Mouse (Mus musculus) embryonic facial prominence, embryonic 15.5 days (tissue): Measurements from ENCODE around the gene Mef2d. TPM values are rescaled to one million over a fixed set of nuclear protein-coding genes. Genes with fewer than 3 reads are reported as not detected.

Experiments used
- ATAC-seq: fragments of 200-750 bp; cut with Nextera tagmentation; 2 replicates; pipeline ENCODE4 v1.8.0; 2017; ENCODE audit warnings: low read depth, moderate TSS enrichment; ENCODE audit not compliant: insufficient number of reproducible peaks, low FRiP score, low TSS enrichment
- H3K27ac ChIP-seq: fragments of 300-500 bp; sonication (generic); replicated peaks from 2 replicates; pipeline ENCODE4 v1.5.1; 2015; ENCODE audit warnings: mild to moderate bottlenecking, inconsistent platforms
- H3K27me3 ChIP-seq: fragments of 300-500 bp; sonication (generic); 2 replicates; pipeline ENCODE4 v1.6.1; 2015; ENCODE audit warnings: inconsistent platforms
- H3K36me3 ChIP-seq: fragments of 300-500 bp; sonication (generic); 2 replicates; pipeline ENCODE4 v1.6.1; 2015; ENCODE audit warnings: mild to moderate bottlenecking, inconsistent platforms
- H3K4me1 ChIP-seq: fragments of 300-500 bp; sonication (generic); 2 replicates; pipeline ENCODE4 v1.6.1; 2015; ENCODE audit warnings: inconsistent platforms
- H3K4me2 ChIP-seq: fragments of 300-500 bp; sonication (generic); replicated peaks from 2 replicates; pipeline ENCODE4 v1.6.1; 2015; ENCODE audit warnings: mild to moderate bottlenecking, inconsistent platforms
- H3K4me3 ChIP-seq: fragments of 300-500 bp; sonication (generic); replicated peaks from 2 replicates; pipeline ENCODE4 v1.5.1; 2015; ENCODE audit warnings: mild to moderate bottlenecking, inconsistent platforms
- H3K9ac ChIP-seq: fragments of 300-500 bp; sonication (generic); 2 replicates; pipeline ENCODE4 v1.6.1; 2015; ENCODE audit warnings: inconsistent platforms
- H3K9me3 ChIP-seq: fragments of 300-500 bp; sonication (generic); replicated peaks from 2 replicates; pipeline ENCODE4 v1.6.1; 2016; ENCODE audit warnings: inconsistent platforms
- WGBS: fragments of 180-500 bp; shearing (Covaris S2); methylation state at CpG from one replicate; pipeline ENCODE4 v1.1.7; 2015; 5-methylcytosine and 5-hydroxymethylcytosine counted together
- polyA plus RNA-seq: library from polyadenylated mRNA; unstranded; fragments of >200 nt; fragmentation: Nextera tagmentation; extraction: Ambion mirVana; gene quantifications from 2 replicates; pipeline ENCODE4 v1.2.1, GENCODE M21; 2015

Mef2d gene
- polyA plus RNA-seq, 1 experiment from 2014 or later = 31.1 TPM

DNA sequence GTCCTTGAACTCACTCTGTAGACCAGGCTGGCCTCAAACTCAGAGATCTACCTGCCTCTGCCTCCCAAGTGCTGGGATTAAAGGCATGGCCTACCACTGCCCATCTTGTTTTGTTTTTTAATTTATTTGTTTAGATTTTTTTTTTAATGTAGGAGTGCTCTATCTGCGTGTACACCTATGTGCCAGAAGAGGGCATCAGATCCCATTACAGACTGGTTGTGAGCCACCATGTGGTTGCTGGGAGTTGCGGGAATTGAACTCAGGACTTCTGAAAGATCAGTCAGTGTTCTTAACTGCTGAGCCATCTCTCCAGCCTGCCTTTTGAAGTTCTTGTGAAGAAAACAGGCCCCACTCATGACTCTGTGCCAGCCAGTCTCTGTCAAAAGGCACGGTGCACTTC is 44.3 kb downstream of the Mef2d start:
- Histone ChIP-seq H3K36me3 (no peaks in the 10 kb centered on the region), H3K9me3 (no peaks in the 10 kb centered on the region), H3K27me3 (peaks cover 19% of the 10 kb centered on the region), H3K27ac (no peak overlapping the region), H3K4me3 (no peak overlapping the region), H3K4me1 (no peaks in the 10 kb centered on the region), H3K9ac (no peak overlapping the region), H3K4me2 (no peak overlapping the region)
- ATAC-seq = no peak
- WGBS = 63% methylated on average over 3 of the region's 3 CpGs

- H3K27ac ChIP-seq = no peak overlapping the region
- no peak overlapping the region for H3K4me3 ChIP-seq
- no peaks in the 10 kb centered on the region for H3K9me3 ChIP-seq
- no peak overlapping the region for H3K4me2 ChIP-seq
- H3K27me3 ChIP-seq = peaks cover 53% of the 10 kb centered on the region
- 23% methylated on average over 3 of the region's 3 CpGs for whole genome bisulfite sequencing
- H3K4me1 ChIP-seq = no peaks in the 10 kb centered on the region
- no peak for ATAC-seq
- no peak overlapping the region for H3K9ac ChIP-seq
- no peaks in the 10 kb centered on the region for H3K36me3 ChIP-seq
Observed at GRCm38 (mm10) chr3:88191146-88191545, 49.0 kb downstream of the Mef2d start.

- WGBS = 25% methylated on average over 9 of the region's 9 CpGs
- no peak overlapping the region for H3K9ac ChIP-seq
- no peaks in the 10 kb centered on the region for H3K9me3 ChIP-seq
- no peak overlapping the region for H3K27ac ChIP-seq
- no peak overlapping the region for H3K4me3 ChIP-seq
- peaks cover 61% of the 10 kb centered on the region for H3K27me3 ChIP-seq
- no peaks in the 10 kb centered on the region for H3K36me3 ChIP-seq
- H3K4me1 ChIP-seq = no peaks in the 10 kb centered on the region
- ATAC-seq = no peak
- H3K4me2 ChIP-seq = no peak overlapping the region
Observed at GRCm38 (mm10) chr3:88191820-88192616, 49.8 kb downstream of the Mef2d start.

GRCm38 (mm10) chr3:88197741-88198504 is 55.8 kb downstream of the Mef2d start:
- Histone ChIP-seq H3K4me3 (no peak overlapping the region), H3K9me3 (no peaks in the 10 kb centered on the region), H3K36me3 (no peaks in the 10 kb centered on the region), H3K4me1 (peaks cover 10% of the 10 kb centered on the region), H3K4me2 (no peak overlapping the region), H3K9ac (no peak overlapping the region), H3K27ac (no peak overlapping the region), H3K27me3 (peaks cover 93% of the 10 kb centered on the region)
- no peak for ATAC-seq
- WGBS = 6% methylated on average over 10 of the region's 10 CpGs

DNA sequence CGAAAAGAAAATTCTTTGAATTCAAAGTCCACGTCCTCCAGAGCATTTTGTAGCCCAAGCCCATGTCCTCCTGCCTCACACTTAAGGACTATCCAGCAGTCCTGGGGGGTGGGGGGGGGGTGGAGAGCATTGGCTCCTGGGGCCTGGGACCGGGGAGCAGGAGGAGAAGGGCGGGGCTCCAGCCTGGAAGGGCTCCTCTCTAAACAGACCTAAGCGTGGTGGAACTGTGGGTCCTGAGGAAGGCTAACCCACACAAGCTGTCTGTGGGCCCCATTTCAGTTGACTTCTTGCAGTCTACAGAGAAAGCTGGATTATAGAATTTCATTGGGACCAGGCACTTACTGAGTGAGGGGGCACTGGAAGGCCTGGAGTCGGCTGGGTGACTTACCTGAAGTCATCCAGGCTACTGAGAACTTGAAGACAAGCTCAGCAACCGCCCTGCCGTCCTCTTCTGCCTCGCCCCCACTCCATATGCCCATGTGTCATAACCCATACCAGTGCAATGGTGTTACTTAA is 56.4 kb downstream of the Mef2d start:
- no peak for ATAC-seq
- Histone ChIP-seq H3K4me3 (no peak overlapping the region), H3K36me3 (no peaks in the 10 kb centered on the region), H3K9ac (no peak overlapping the region), H3K27ac (no peak overlapping the region), H3K27me3 (peaks cover 93% of the 10 kb centered on the region), H3K9me3 (no peaks in the 10 kb centered on the region), H3K4me1 (peaks cover 10% of the 10 kb centered on the region), H3K4me2 (no peak overlapping the region)
- WGBS = 3% methylated on average over 9 of the region's 9 CpGs

DNA sequence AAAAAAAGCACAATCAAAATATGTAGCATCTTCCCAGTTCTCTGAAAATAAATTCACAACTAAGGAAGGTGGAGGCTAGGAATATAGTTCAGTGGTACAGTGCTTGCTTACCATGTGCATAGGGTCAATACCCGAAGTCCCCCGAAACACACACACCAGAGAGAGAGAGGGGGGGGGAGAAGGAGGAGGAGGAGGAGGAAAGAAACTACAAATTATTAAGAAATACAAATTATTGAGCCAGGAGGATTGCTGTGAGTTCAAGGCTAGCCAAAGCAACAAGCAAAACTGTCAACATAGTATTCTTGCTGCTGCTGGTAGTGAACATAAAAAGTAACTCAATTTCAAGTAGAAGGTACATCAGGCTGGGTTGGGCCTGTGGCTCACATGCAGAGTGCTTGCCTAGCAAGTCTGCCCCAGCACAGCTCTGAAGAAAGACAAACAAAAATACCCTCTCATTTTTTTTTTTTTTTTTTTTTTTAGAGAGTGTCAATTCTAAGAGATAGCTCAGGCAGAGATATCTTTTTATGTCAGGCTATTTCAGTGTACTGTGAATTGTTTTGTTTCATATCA is 57.5 kb downstream of the Mef2d start:
- Histone ChIP-seq H3K4me2 (no peak overlapping the region), H3K27me3 (peaks cover 94% of the 10 kb centered on the region), H3K9ac (no peak overlapping the region), H3K4me1 (peaks cover 10% of the 10 kb centered on the region), H3K4me3 (no peak overlapping the region), H3K36me3 (no peaks in the 10 kb centered on the region), H3K9me3 (no peaks in the 10 kb centered on the region), H3K27ac (no peak overlapping the region)
- 14% methylated on average over 2 of the region's 2 CpGs for WGBS
- no peak for ATAC-seq

DNA sequence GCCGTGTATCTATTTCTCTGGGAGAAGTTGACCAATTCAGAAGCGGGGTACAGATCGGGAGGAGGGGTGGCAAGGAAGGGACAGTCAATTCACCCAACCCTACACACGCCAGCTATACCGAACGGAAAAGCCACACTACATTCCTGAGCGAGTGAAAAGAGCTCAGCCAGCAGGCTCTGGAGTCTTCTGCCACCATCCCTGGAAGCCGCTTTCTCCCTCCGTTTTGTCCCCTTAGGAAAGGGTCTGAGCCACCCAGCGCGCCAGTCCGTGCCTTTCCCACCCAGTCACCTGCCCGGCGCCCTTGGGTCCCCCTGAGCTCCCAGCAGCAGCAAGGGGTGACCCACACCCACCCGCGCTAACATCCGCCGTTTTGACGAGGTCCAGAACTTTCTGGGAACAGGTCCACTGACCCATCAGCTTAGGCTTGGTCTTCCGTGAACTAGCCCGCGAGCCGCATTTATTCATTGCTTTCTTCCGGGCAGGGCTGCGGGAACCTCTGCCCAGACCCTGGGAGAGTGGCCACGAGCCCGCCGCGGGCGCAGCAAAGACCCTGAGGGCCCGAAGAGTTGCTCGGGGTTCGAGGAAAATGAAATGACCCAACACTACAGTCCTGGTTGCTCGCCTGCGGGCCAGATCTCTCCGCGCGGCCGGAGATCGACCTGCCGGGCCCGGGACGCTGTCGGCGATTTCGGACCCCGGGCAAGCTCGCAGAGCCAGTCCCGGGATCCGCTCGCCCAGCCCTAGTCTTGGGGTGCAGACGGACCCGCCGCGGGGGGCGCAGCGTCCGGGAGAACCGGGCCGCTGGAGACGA is 58.2 kb downstream of the Mef2d start:
- Histone ChIP-seq H3K9me3 (no peaks in the 10 kb centered on the region), H3K4me2 (peak overlapping the region; percentile 48), H3K36me3 (no peaks in the 10 kb centered on the region), H3K27me3 (peaks cover 97% of the 10 kb centered on the region), H3K9ac (no peak overlapping the region), H3K4me3 (peak overlapping the region; percentile 35), H3K4me1 (peaks cover 10% of the 10 kb centered on the region), H3K27ac (no peak overlapping the region)
- WGBS = under 1% methylated on average over 61 of the region's 61 CpGs
- no peak for ATAC-seq

DNA sequence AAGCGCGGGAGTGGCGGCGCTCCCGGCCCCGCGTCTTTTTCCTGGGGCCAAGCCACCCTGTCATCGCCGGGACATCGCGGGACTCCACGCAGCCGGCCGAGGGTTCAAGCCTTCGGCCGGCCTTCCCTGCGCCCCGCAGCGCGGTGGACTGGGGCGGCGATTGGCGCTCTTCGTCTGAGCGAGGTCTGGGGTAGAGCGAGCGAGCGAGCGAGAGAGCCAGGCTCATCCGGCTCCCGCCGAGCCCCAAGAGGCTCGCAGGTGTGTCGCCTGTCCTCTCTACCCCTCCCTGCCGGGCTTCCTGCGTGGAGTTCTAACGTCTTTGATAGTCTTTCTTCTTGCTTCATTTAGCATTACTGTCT is 58.8 kb downstream of the Mef2d start:
- H3K4me2 ChIP-seq = peak overlapping the region; percentile 48
- no peak for ATAC-seq
- no peak overlapping the region for H3K9ac ChIP-seq
- H3K36me3 ChIP-seq = no peaks in the 10 kb centered on the region
- H3K9me3 ChIP-seq = no peaks in the 10 kb centered on the region
- peaks cover 97% of the 10 kb centered on the region for H3K27me3 ChIP-seq
- H3K4me3 ChIP-seq = peak overlapping the region; percentile 35
- H3K27ac ChIP-seq = no peak overlapping the region
- H3K4me1 ChIP-seq = peaks cover 10% of the 10 kb centered on the region
- under 1% methylated on average over 37 of the region's 37 CpGs for WGBS

- Histone ChIP-seq H3K9me3 (no peaks in the 10 kb centered on the region), H3K4me1 (peaks cover 10% of the 10 kb centered on the region), H3K27ac (no peak overlapping the region), H3K4me3 (no peak overlapping the region), H3K27me3 (peaks cover 99% of the 10 kb centered on the region), H3K9ac (no peak overlapping the region), H3K4me2 (no peak overlapping the region), H3K36me3 (no peaks in the 10 kb centered on the region)
- WGBS = 8% methylated on average over 5 of the region's 5 CpGs
- ATAC-seq = no peak
Observed at GRCm38 (mm10) chr3:88201640-88202039, 59.5 kb downstream of the Mef2d start.

- WGBS = 5% methylated on average over 6 of the region's 6 CpGs
- H3K27me3 ChIP-seq = peaks cover 99% of the 10 kb centered on the region
- H3K4me1 ChIP-seq = peaks cover 10% of the 10 kb centered on the region
- no peak overlapping the region for H3K9ac ChIP-seq
- H3K27ac ChIP-seq = no peak overlapping the region
- H3K36me3 ChIP-seq = no peaks in the 10 kb centered on the region
- no peak overlapping the region for H3K4me2 ChIP-seq
- no peaks in the 10 kb centered on the region for H3K9me3 ChIP-seq
- H3K4me3 ChIP-seq = no peak overlapping the region
- ATAC-seq = no peak
Observed at GRCm38 (mm10) chr3:88202986-88203385, 60.8 kb downstream of the Mef2d start.

GRCm38 (mm10) chr3:88203456-88203855 is 61.3 kb downstream of the Mef2d start:
- H3K27ac ChIP-seq = no peak overlapping the region
- H3K4me1 ChIP-seq = peaks cover 10% of the 10 kb centered on the region
- no peaks in the 10 kb centered on the region for H3K9me3 ChIP-seq
- 16% methylated on average over 5 of the region's 5 CpGs for WGBS
- H3K4me3 ChIP-seq = no peak overlapping the region
- ATAC-seq = no peak
- no peaks in the 10 kb centered on the region for H3K36me3 ChIP-seq
- H3K9ac ChIP-seq = no peak overlapping the region
- peaks cover 99% of the 10 kb centered on the region for H3K27me3 ChIP-seq
- H3K4me2 ChIP-seq = no peak overlapping the region
